Mouse (Mus musculus) right cerebral cortex, postnatal 25 days (tissue): Measurements from ENCODE around the gene Gm14435.
"Not testable (repeated sequence)": the region's sequence is repeated elsewhere in the genome, so short reads cannot be mapped to it uniquely, and the experiment has no call there.

ENCODE experiments used
- DNase-seq: peaks from one replicate; pipeline ENCODE4 v3.0.0; 2022

Gene Gm14435

DNA sequence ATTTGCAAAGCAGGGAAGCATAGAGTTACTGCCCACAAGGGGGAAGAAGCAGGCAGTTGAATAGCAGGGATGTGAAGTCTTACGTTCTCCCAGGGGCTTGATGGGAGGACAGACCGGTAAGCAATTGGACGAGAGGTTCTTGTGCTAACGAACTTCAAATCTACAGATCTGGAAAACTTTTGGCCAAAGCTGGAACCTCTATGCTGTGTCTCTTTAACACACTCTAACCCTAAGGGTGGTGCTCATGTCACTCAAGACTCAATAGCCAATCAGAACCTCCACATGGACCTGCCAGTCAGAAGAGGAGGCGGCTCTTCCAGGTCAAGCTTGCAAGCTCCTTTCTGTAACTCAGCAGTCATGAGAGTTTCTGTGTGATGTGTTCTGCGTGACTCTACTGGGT lies at the start of gene Gm14435:
Gene Gm14435, plus strand, starts transcription at position 301 of the 400 bp plus-strand sequence.
- not testable (repeated sequence) for DNase-seq
